7 mouse cellular contexts compared by ENCODE assay signal in the genomic region with DNA sequence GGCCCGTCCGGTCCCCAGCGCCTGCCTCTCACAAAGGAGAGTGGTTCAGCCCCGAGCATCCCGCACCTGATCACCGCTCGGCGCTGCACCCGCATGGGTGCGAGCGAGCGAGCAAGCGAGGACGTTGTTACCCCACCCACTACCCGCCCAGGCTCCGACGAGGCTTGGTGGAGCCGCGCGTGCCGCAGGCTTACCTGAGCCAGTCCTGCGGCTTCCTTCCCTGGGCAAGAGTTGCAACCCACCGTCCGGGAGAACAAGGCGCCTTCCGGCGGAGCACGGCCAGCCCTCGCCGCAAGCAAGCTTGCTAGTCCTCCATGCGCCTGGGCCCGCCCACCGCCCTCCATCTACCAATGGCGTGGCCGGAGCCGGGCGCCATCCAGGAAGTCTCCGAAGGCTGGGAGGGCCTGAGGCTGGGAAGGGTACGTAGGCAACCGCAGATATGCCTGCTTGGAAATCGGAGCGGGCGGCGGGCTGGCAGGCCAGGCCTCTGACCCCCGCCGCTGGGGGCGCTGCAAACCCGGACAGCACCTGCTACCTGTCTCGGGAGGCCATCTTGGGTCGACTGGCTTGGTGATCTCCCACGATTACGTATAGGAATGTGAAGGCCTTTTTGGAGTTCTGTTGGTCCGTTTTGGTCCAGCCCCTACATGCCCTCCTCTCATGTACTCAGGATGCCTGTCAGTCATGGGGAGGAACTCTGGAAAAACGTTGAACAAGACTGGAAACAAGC. TPM values are rescaled to one million over a fixed set of nuclear protein-coding genes. Genes with fewer than 3 reads are reported as not detected.
DNase-seq lines count a peak whose midpoint lies in the region; ATAC-seq and TF ChIP-seq lines count a peak whose summit lies in the region.

Chd8 (minus strand) TSS at position 297 of the 730 bp plus-strand sequence.

- peak; percentile 97 for DNase-seq in adrenal gland, adult 8-10 months
- DNase-seq in embryo, embryonic 9.5 days (ENCODE audit: extremely low spot score), result peak; percentile 98
- peak; percentile 95 to 98 for DNase-seq in gastrocnemius, postnatal 4 days (ENCODE audit: low spot score in 2 of 2)
- peak; percentile 98 for DNase-seq in left cerebral cortex, postnatal 4 days

- ATAC-seq in intestine, postnatal 0 days, result peak; percentile 100
- peak; percentile 100 for ATAC-seq in midbrain, embryonic 12.5 days (ENCODE audit: low FRiP score, low read depth)

- peak within 1 kb of the TSS; percentile 68 for H3K4me2 ChIP-seq in intestine, postnatal 0 days (replicated peaks; ENCODE audit: low read depth)
- peak within 1 kb of the TSS; percentile 79 for H3K4me2 ChIP-seq in midbrain, embryonic 12.5 days (replicated peaks)

- peak; percentile 85 for TF ChIP-seq POLR2A in small intestine, adult 2 months (IDR thresholded peaks at IDR 0.05; ENCODE audit: low read depth, low read length)

- H3K27me3 ChIP-seq in intestine, postnatal 0 days (replicated peaks; ENCODE audit: control insufficient read depth, insufficient read depth, low read length), result no peaks in the 10 kb centered on the region
- no peaks in the 10 kb centered on the region for H3K27me3 ChIP-seq in midbrain, embryonic 12.5 days
- no peaks in the 10 kb centered on the region for H3K27me3 ChIP-seq in small intestine, adult 2 months (ENCODE audit: control insufficient read depth, insufficient read depth, low read length)

- no peaks in the 10 kb centered on the region for H3K9me3 ChIP-seq in intestine, postnatal 0 days (ENCODE audit: control insufficient read depth)
- no peaks in the 10 kb centered on the region for H3K9me3 ChIP-seq in midbrain, embryonic 12.5 days

- no peaks in the 10 kb centered on the region for H3K4me1 ChIP-seq in intestine, postnatal 0 days (replicated peaks; ENCODE audit: control insufficient read depth, insufficient read depth, low read length)
- peaks cover 22% of the 10 kb centered on the region for H3K4me1 ChIP-seq in midbrain, embryonic 12.5 days
- H3K4me1 ChIP-seq in small intestine, adult 2 months (ENCODE audit: control insufficient read depth, insufficient read depth, insufficient read length, low read length), result peaks cover 6% of the 10 kb centered on the region; the same call in 1 of the 2 replicates

- WGBS in intestine, postnatal 0 days, result 0% methylated on average over 53 of the region's 54 CpGs
- WGBS in midbrain, embryonic 12.5 days, result under 1% methylated on average over 54 of the region's 54 CpGs
- under 1% methylated on average over 54 of the region's 54 CpGs for WGBS in small intestine, adult 2 months

- H3K4me3 ChIP-seq in intestine, postnatal 0 days (ENCODE audit: low read depth, low read length), result peak within 1 kb of the TSS; percentile 54
- H3K4me3 ChIP-seq in midbrain, embryonic 12.5 days, result peak within 1 kb of the TSS; percentile 93
- H3K4me3 ChIP-seq in small intestine, adult 2 months (ENCODE audit: low read depth, low read length), result peak within 1 kb of the TSS; percentile 76

- H3K36me3 ChIP-seq in intestine, postnatal 0 days (ENCODE audit: control insufficient read depth, insufficient read depth), result peaks cover 7% of the 10 kb centered on the region; the same call in 1 of the 2 replicates
- H3K36me3 ChIP-seq in midbrain, embryonic 12.5 days, result peaks cover 5% of the 10 kb centered on the region; the same call in 1 of the 2 replicates
- no peaks in the 10 kb centered on the region for H3K36me3 ChIP-seq in small intestine, adult 2 months (ENCODE audit: control insufficient read depth, insufficient read depth, low read length)

- peak; percentile 95 for TF ChIP-seq CTCF in intestine, postnatal 0 days (IDR thresholded peaks at IDR 0.05; ENCODE audit: low read depth)
- TF ChIP-seq CTCF in small intestine, adult 2 months (IDR thresholded peaks at IDR 0.05; ENCODE audit: extremely low read depth, insufficient read length, insufficient replicate concordance, low read depth, low read length), result peak; percentile 86

- intact Hi-C loops in left cerebral cortex, postnatal 4 days (cut with DNase I), result no loop called here

- peak within 1 kb of the TSS; percentile 85 for H3K27ac ChIP-seq in intestine, postnatal 0 days (ENCODE audit: low read depth, low read length)
- H3K27ac ChIP-seq in midbrain, embryonic 12.5 days (replicated peaks), result peak within 1 kb of the TSS; percentile 93
- H3K27ac ChIP-seq in small intestine, adult 2 months (ENCODE audit: insufficient read depth, low read depth, low read length), result peak within 1 kb of the TSS; percentile 70

- peak within 1 kb of the TSS; percentile 72 for H3K9ac ChIP-seq in intestine, postnatal 0 days (ENCODE audit: low read depth, low read length)
- H3K9ac ChIP-seq in midbrain, embryonic 12.5 days (replicated peaks), result peak within 1 kb of the TSS; percentile 78

RNA-seq across cellular contexts. Expression of gene Chd8, which starts in this region (rescaled TPM):
- 100 to 1,000 TPM in 2 of 4 experiments, 10 to 100 TPM in 2; 82.2 to 142 (median 108) TPM for total RNA-seq in adrenal gland, adult 8-10 months (2022)
- total RNA-seq in gastrocnemius, postnatal 4 days (2021), result 10 to 100 TPM; 76.4 to 78.8 TPM
- 15.7 and 17.4 TPM in 2 replicates for polyA plus RNA-seq in intestine, postnatal 0 days (2015; fragmentation: Nextera tagmentation; extraction: Ambion mirVana)
- total RNA-seq in left cerebral cortex, postnatal 4 days (2021), result 100 to 1,000 TPM; 142 to 154 TPM
- polyA plus RNA-seq in midbrain, embryonic 12.5 days (2016; fragmentation: Nextera tagmentation; extraction: Ambion mirVana), result 62.1 and 62.5 TPM in 2 replicates
- 10.5 and 19.6 TPM in 2 replicates for polyA plus RNA-seq in small intestine, adult 2 months (2012; rRNA removed)

Comparison
In these comparisons a context has a peak if more than half of its experiments do, and no peak if none do; other contexts are left out.
1. Peak in every context shown above with its lines: DNase-seq, ATAC-seq, H3K4me3 ChIP-seq and H3K27ac ChIP-seq.